Mouse (Mus musculus) erythroblast, embryonic 14.5 days (primary cell): ENCODE results near the gene Zfp961.
"Not testable (repeated sequence)": the region's sequence is repeated elsewhere in the genome, so short reads cannot be mapped to it uniquely, and the experiment has no call there.

ENCODE experiments used
- GATA1 ChIP-seq: IDR thresholded peaks from 2 replicates; pipeline ENCODE4 v1.6.1; 2012; ENCODE audit warnings: low read length, inconsistent platforms, mixed read lengths
- TAL1 ChIP-seq: IDR thresholded peaks from 3 replicates; pipeline ENCODE4 v1.6.1; 2012; ENCODE audit warnings: low read length, inconsistent platforms, mixed read lengths

- not testable (repeated sequence) for TF ChIP-seq GATA1, TAL1
Measured at GRCm38 (mm10) chr8:71938037-71938436, 12.8 kb upstream of the Zfp961 start.
